Mouse (Mus musculus) heart, embryonic 13.5 days (tissue): ENCODE measurements at regions not wholly inside any gene's neighbourhood (a gene's known extent, or its start where the extent isn't known, plus 50 kb on each side); places are given as distances from the start of the nearest gene placed in this dataset.

Source experiments
- ATAC-seq: fragments of 200-750 bp; cut with Nextera tagmentation; 2 replicates; pipeline ENCODE4 v1.8.0; 2017; ENCODE audit warnings: moderate TSS enrichment; ENCODE audit not compliant: insufficient number of reproducible peaks, low FRiP score, low TSS enrichment; ENCODE audit errors: extremely low read depth
- H3K27ac ChIP-seq: fragments of 300-500 bp; sonication (generic); replicated peaks from 2 replicates; pipeline ENCODE4 v1.5.1; 2015; ENCODE audit warnings: moderate library complexity, mild to moderate bottlenecking, inconsistent platforms
- H3K27me3 ChIP-seq: fragments of 300-500 bp; sonication (generic); replicated peaks from 2 replicates; pipeline ENCODE4 v1.6.1; 2015; ENCODE audit warnings: mild to moderate bottlenecking, inconsistent platforms
- H3K36me3 ChIP-seq: fragments of 300-500 bp; sonication (generic); 2 replicates; pipeline ENCODE4 v1.6.1; 2015; ENCODE audit warnings: mild to moderate bottlenecking, inconsistent platforms
- H3K4me1 ChIP-seq: fragments of 300-500 bp; sonication (generic); 2 replicates; pipeline ENCODE4 v1.6.1; 2015; ENCODE audit warnings: inconsistent platforms
- H3K4me2 ChIP-seq: fragments of 300-500 bp; sonication (generic); 2 replicates; pipeline ENCODE4 v1.6.1; 2015; ENCODE audit warnings: inconsistent platforms, mild to moderate bottlenecking, moderate library complexity
- H3K4me3 ChIP-seq: fragments of 300-500 bp; sonication (generic); 2 replicates; pipeline ENCODE4 v1.5.1; 2015; ENCODE audit warnings: moderate library complexity, mild to moderate bottlenecking, inconsistent platforms
- H3K9ac ChIP-seq: fragments of 300-500 bp; sonication (generic); 2 replicates; pipeline ENCODE4 v1.6.1; 2015; ENCODE audit warnings: inconsistent platforms, mild to moderate bottlenecking, moderate library complexity
- H3K9me3 ChIP-seq: fragments of 300-500 bp; sonication (generic); 2 replicates; pipeline ENCODE4 v1.6.1; 2016; ENCODE audit warnings: inconsistent platforms
- WGBS: fragments of 180-500 bp; shearing (Covaris S2); methylation state at CpG from one replicate; pipeline ENCODE4 v1.1.7; 2015; ENCODE audit warnings: mixed read lengths; 5-methylcytosine and 5-hydroxymethylcytosine counted together

DNA sequence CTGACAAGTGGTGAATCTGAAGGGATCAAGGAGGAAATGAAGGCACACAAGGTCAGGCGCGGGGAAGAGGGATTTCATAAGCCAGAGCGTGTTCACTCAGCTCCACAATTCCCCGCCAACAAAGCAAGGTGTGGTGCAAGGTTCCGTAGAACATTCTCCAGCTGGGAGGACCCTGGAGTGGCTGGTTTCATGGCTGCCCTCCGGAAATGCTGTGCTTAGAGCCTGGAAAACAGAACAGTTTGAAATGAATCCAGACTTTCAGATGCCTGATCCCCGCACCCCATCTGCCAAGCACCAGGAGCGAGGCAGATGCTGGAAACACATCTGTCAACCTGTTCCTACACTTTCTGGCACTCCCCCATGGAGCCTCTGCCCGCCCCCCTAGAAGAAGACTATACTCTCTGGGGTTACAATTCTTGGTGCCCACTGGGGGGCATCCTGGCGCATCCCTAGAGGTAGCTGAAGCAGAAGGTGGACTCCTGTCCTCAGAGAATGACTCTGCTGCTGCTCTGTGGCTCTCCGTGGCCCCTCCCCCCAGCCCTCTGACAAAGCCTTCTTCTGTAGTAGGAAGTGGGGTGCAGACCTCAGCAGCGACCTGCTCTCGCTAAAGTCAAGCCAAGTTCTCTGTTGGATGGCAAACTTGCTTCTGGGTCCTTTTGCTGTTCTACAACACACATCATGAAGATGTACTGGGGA, 54.5 kb upstream of the Mafb start:
- Histone ChIP-seq H3K27me3 (peaks cover 7% of the 10 kb centered on the region), H3K4me3 (no peak overlapping the region), H3K4me2 (peak overlapping the region; percentile 54), H3K9ac (0 out of 2 replicates have a peak overlapping the region, but pooled peaks have one; percentile 14), H3K4me1 (peaks cover 9% of the 10 kb centered on the region), H3K27ac (no peak overlapping the region), H3K9me3 (no peaks in the 10 kb centered on the region), H3K36me3 (no peaks in the 10 kb centered on the region)
- no peak for ATAC-seq
- 23% methylated on average over 13 of the region's 13 CpGs for WGBS

DNA sequence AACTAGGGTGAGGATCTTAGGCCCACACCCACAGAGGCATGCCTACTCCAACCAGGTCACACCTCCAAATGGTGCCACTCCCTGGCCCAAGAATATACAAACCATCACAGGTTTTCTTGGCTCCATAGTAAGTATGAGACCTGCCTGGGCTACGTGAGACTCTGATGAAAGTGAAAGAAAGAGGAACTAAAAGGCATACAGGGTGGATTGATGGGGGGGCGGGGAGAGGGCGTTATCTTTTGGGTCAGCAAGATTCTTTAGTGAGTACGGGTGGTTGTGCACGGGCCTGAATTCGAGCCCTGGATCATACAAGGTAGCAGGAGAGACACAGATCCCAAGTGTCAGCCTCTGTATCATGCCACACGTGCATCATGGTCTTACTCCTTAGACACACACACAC, 57.6 kb upstream of the Mafb start:
- Histone ChIP-seq H3K4me3 (no peak overlapping the region), H3K27me3 (peaks cover 12% of the 10 kb centered on the region), H3K4me1 (peaks cover 9% of the 10 kb centered on the region), H3K9ac (no peak overlapping the region), H3K4me2 (no peak overlapping the region), H3K36me3 (no peaks in the 10 kb centered on the region), H3K27ac (no peak overlapping the region), H3K9me3 (no peaks in the 10 kb centered on the region)
- WGBS, result 87% methylated on average over 7 of the region's 7 CpGs
- ATAC-seq, result no peak

DNA sequence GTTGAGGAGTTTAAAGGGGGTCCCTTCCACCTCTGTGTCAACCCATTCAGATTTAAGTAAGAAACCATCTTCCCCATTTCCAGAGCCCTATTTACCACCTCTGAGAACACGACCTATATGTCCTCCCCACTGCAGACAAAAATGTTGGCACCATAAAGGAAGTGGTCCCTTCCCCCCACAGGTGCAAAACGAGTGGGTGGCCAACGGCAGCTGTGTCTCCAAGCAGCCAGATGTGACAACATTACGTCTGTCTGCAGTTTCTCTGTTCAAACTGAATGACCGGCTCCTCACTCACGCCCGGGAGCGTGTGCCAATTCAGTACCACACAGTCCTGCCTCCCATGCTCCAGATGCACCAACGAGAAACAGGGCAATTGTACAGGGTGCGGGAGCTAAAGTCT, 60.6 kb upstream of the Mafb start:
- Histone ChIP-seq H3K36me3 (no peaks in the 10 kb centered on the region), H3K27me3 (peaks cover 4% of the 10 kb centered on the region), H3K4me2 (no peak overlapping the region), H3K4me1 (no peaks in the 10 kb centered on the region), H3K9ac (no peak overlapping the region), H3K4me3 (no peak overlapping the region), H3K27ac (no peak overlapping the region), H3K9me3 (no peaks in the 10 kb centered on the region)
- WGBS, result 57% methylated on average over 10 of the region's 10 CpGs
- ATAC-seq, result no peak

DNA sequence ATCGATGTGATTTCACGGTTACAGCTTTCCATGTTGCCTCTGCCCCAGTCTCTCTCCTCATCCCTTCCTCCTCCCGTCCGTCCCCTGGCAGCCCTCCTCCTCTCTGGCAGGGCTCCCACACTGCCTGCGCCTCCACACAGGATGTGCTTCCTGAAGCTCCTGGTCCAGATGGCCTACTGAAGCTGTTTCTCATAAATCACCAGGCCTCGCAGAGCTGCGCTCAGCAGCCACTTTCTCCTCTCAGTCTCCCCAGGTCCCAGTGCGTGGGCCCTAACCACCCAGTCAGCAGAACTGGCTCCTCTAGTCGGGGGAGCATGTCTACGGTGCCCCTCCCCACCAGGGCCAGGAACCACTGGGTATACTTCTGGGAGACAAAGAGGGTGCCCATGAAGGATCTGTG, 66.4 kb upstream of the Mafb start:
- no peak overlapping the region for H3K4me2 ChIP-seq
- WGBS, result 39% methylated on average over 10 of the region's 10 CpGs
- H3K27ac ChIP-seq, result peak overlapping the region; percentile 81
- peaks cover 27% of the 10 kb centered on the region for H3K4me1 ChIP-seq
- no peaks in the 10 kb centered on the region; the same call in 1 of the 2 replicates for H3K27me3 ChIP-seq
- no peak overlapping the region for H3K9ac ChIP-seq
- no peak for ATAC-seq
- H3K36me3 ChIP-seq, result no peaks in the 10 kb centered on the region
- H3K9me3 ChIP-seq, result no peaks in the 10 kb centered on the region
- no peak overlapping the region for H3K4me3 ChIP-seq

DNA sequence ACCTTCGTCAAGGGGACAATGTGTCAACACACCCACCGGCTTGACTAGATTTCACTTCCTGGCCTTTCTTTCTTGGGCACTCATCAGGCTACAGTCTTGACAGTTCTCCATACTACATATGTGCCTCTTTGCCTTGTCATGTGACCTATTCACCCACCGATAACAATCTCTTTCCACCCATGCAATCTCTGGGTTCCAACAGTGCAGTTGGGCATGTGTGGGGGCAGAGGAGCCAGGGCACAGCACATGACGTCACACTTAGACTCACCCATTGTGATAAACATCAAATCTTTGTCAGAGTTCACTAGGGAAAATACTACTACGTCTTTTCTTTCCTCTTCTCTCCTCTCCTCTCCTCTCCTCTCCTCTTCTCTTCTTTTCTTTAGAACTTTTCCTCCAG, 67.8 kb upstream of the Mafb start:
- ATAC-seq, result no peak
- peaks cover 36% of the 10 kb centered on the region for H3K4me1 ChIP-seq
- H3K9ac ChIP-seq, result no peak overlapping the region
- WGBS, result 52% methylated on average over 5 of the region's 5 CpGs
- no peaks in the 10 kb centered on the region; the same call in 1 of the 2 replicates for H3K27me3 ChIP-seq
- no peak overlapping the region for H3K27ac ChIP-seq
- H3K4me3 ChIP-seq, result no peak overlapping the region
- H3K36me3 ChIP-seq, result no peaks in the 10 kb centered on the region
- H3K9me3 ChIP-seq, result no peaks in the 10 kb centered on the region
- no peak overlapping the region for H3K4me2 ChIP-seq

DNA sequence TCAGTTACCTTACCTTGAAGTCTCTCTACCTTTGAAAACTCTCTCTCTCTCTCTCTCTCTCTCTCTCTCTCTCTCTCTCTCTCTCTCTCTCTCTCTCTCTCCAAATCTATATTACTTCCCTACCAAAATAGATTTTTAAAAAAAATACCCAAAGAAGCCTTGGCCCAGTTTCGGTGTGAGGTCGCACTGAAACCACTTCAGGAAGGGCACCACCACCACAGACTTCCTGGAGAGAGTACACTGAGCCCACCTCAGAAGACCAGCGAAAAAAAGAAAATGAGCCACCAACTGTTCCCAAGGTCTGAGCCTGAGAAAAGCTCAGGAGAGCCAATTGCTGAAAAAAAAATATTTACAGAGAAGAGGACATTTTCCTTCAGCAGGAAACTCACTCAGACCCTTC, 68.8 kb upstream of the Mafb start:
- no peak overlapping the region for H3K9ac ChIP-seq
- WGBS, result 74% methylated on average over 3 of the region's 3 CpGs
- H3K4me2 ChIP-seq, result no peak overlapping the region
- no peak overlapping the region for H3K27ac ChIP-seq
- no peaks in the 10 kb centered on the region for H3K36me3 ChIP-seq
- H3K9me3 ChIP-seq, result no peaks in the 10 kb centered on the region
- peaks cover 43% of the 10 kb centered on the region for H3K4me1 ChIP-seq
- H3K27me3 ChIP-seq, result no peaks in the 10 kb centered on the region; the same call in 1 of the 2 replicates
- H3K4me3 ChIP-seq, result no peak overlapping the region
- no peak for ATAC-seq

DNA sequence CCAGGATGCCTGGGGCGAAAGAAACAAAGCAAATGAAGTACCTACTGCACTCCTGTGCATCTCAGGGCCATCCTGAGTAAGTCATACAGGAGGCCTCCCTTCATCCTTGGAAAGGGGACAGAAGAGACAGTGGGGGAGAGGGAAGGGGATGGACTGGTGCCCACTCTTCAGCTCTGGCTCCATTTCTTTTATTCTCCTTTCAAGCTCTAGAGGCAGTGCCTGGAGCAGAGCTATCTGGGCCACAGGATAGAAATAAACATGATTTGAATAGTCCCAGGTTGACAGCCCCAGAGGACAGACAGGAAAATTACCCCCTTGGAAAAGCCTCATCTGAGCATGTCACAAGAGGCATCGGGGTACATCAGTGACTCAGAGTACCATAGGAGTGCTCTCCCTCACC, 72.2 kb upstream of the Mafb start:
- Histone ChIP-seq H3K9ac (no peak overlapping the region), H3K9me3 (no peaks in the 10 kb centered on the region), H3K27me3 (peaks cover 16% of the 10 kb centered on the region; the same call in 1 of the 2 replicates), H3K4me2 (no peak overlapping the region), H3K36me3 (no peaks in the 10 kb centered on the region), H3K4me1 (peaks cover 29% of the 10 kb centered on the region), H3K27ac (no peak overlapping the region), H3K4me3 (no peak overlapping the region)
- ATAC-seq, result no peak
- 70% methylated on average over 2 of the region's 2 CpGs for WGBS

DNA sequence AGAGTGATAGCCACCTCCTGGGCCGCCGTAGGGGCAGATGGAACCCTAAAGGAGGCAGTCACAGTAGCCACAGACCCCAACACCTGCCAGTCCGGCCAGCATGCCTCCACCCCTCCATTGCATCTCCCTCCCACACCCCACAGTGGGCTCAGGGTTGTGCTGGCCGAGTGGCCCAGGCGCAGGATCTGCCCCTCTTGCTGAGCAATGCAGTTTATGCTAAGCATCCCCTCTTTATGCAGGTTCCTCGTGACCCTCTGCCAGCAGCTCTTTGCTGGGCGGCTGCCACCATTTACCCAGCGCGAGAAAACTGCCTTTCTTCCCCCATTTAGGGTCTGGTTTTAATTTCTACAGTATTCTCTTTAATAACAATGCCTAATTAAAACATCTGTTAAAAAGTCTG, 73.4 kb upstream of the Mafb start:
- WGBS, result 85% methylated on average over 9 of the region's 9 CpGs
- Histone ChIP-seq H3K9me3 (no peaks in the 10 kb centered on the region), H3K4me3 (no peak overlapping the region), H3K27ac (no peak overlapping the region), H3K36me3 (no peaks in the 10 kb centered on the region), H3K4me2 (no peak overlapping the region), H3K9ac (no peak overlapping the region), H3K27me3 (peaks cover 25% of the 10 kb centered on the region), H3K4me1 (peaks cover 17% of the 10 kb centered on the region)
- ATAC-seq, result no peak

DNA sequence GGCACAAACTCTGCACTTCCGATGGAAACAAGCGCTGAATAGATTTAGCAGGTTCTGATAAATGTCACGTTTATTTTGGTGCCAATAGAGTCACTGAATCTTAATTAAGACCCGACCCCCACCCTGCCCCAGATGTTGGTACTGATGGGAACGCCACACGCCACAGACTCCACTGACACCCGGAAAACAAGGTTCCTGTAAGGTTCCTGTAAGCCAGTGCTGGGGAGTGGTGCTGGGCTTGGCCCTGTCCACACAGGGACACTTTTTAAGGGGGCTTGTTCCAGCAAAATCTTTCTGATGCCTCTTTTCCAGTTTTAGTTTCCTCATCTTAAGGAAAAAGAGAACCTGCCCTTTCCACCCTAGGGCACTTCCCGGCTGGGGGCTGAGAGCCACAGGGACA, 84.2 kb upstream of the Mafb start:
- Histone ChIP-seq H3K4me2 (peak overlapping the region; percentile 83), H3K4me3 (peak overlapping the region; percentile 55), H3K4me1 (peaks cover 24% of the 10 kb centered on the region), H3K9me3 (no peaks in the 10 kb centered on the region), H3K27ac (peak overlapping the region; percentile 78), H3K9ac (peak overlapping the region; percentile 75), H3K36me3 (no peaks in the 10 kb centered on the region), H3K27me3 (peaks cover 20% of the 10 kb centered on the region)
- 17% methylated on average over 8 of the region's 8 CpGs for WGBS
- ATAC-seq, result peak; percentile 8; the same call in 1 of the 2 replicates

DNA sequence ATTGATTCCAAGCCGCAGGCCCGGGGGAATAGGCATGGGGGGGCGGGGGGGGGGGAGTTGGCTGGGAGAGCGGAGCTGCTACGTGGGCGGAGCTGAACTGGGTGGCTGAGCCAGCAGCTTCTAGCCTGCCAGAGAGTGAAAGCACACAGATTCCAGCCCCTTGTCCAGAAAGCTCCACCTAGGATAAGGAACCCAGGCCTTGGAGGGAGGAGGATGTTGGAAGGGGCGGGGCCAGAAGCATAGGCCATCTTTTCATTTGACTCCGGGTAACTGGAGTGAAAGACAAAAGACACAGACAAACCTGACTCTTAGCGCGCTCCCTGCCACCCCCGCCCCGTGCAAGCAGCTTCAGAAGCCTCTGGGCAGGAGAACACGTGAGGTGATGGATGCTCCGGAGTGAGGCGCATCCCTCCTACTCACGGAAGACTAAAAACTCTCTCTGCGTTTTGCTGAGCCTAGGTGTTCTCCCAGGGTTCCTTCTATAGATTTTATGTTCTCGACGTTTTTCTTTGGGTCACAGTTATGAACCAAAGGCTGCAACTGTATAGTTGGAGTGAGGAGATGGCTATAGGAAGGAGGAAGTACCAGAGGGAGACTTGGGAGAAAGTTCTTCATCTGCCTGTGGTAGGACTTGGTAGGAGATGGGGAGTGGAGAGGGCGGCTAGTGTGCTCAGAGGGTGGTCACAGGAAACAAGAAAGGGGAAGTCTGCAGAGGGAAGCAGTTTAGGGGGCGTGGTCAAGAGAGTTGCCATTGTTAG, 84.8 kb upstream of the Mafb start:
- H3K4me2 ChIP-seq, result peak overlapping the region; percentile 83
- peaks cover 22% of the 10 kb centered on the region for H3K4me1 ChIP-seq
- H3K4me3 ChIP-seq, result peak overlapping the region; percentile 55
- H3K27ac ChIP-seq, result peak overlapping the region; percentile 78
- no peaks in the 10 kb centered on the region for H3K9me3 ChIP-seq
- peak overlapping the region; percentile 75 for H3K9ac ChIP-seq
- ATAC-seq, result peak; percentile 74
- no peaks in the 10 kb centered on the region for H3K36me3 ChIP-seq
- H3K27me3 ChIP-seq, result peaks cover 14% of the 10 kb centered on the region
- under 1% methylated on average over 21 of the region's 21 CpGs for WGBS

DNA sequence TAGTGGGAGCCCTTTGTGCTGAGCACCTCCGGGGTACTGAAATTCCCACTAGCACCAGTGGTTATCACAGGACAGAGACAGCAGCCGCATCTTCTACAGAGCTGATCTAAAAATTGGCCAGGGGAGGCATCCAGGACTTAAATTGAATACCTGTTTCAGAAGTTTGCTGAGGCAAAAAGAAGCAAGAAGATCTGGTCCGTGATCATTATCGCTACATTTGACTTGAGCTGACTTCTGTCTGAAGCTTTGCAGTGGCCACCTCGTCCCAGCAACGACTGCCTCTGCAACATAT, 85.3 kb upstream of the Mafb start:
- peaks cover 9% of the 10 kb centered on the region for H3K27me3 ChIP-seq
- peaks cover 17% of the 10 kb centered on the region for H3K4me1 ChIP-seq
- peak overlapping the region; percentile 55 for H3K4me3 ChIP-seq
- ATAC-seq, result no peak
- peak overlapping the region; percentile 83 for H3K4me2 ChIP-seq
- H3K27ac ChIP-seq, result peak overlapping the region; percentile 78
- no peaks in the 10 kb centered on the region for H3K9me3 ChIP-seq
- peak overlapping the region; percentile 75; the same call in 1 of the 2 replicates for H3K9ac ChIP-seq
- no peaks in the 10 kb centered on the region for H3K36me3 ChIP-seq
- 23% methylated on average over 6 of the region's 6 CpGs for WGBS

DNA sequence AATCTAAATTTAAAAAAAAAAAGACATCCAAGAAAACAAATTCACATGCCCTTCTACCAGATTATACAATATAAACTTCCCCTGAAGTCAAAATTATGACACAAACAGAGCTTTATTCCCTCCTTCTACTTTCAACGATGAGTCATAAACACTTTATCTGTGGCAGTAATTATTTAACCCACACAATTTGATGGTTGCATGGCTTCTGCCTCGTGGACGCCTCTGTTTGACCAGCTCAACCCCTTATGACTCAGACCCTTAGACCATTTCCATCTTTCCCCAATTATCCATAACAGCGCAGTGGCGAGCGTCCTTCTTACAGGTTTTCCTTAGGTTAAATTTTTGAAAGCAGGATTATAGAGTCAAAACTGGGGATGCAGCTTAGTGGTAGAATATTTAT, 85.9 kb upstream of the Mafb start:
- no peak overlapping the region for H3K4me2 ChIP-seq
- H3K36me3 ChIP-seq, result no peaks in the 10 kb centered on the region
- H3K27me3 ChIP-seq, result peaks cover 4% of the 10 kb centered on the region
- peaks cover 17% of the 10 kb centered on the region for H3K4me1 ChIP-seq
- no peak for ATAC-seq
- no peak overlapping the region for H3K9ac ChIP-seq
- no peaks in the 10 kb centered on the region for H3K9me3 ChIP-seq
- H3K27ac ChIP-seq, result no peak overlapping the region
- H3K4me3 ChIP-seq, result no peak overlapping the region
- 84% methylated on average over 6 of the region's 6 CpGs for WGBS
